Mouse (Mus musculus): ENCODE results near the gene Prkag2. TPM values are rescaled to one million over a fixed set of nuclear protein-coding genes. Genes with fewer than 3 reads are reported as not detected.

Gene Prkag2
- polyA plus RNA-seq, 2 experiments: 3.1 to 4.0 TPM

DNA sequence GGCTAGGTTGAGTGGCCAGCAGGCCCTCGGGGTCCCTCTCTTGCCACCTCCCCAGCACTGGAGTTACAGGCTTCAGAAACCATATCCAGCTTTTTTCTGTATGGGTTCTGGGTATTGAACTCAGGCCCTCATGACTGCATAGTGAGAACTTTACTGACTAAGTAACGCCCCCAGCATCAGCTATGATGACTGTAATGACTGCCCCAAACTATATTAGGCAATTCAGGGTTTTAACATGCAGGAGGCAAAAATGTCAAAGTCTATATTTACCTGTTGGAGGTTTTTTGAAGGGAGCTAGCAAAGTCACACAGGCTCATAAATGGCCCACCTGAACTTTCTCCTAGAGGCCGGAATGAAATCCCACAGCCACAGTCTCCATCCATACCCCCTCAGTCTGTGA is 9.9 kb upstream of the Prkag2 start:
- Histone ChIP-seq H3K4me3 (ENCODE audit: insufficient read depth in 1 of 2, low read depth in 2 of 2, low read length in 2 of 2) (no peak overlapping the region), H3K27ac (no peak overlapping the region), H3K27me3 (ENCODE audit: control insufficient read depth, insufficient read depth, low read length) (no peaks in the 10 kb centered on the region), H3K9ac (replicated peaks) (no peak overlapping the region), H3K4me2 (ENCODE audit: low read depth) (no peak overlapping the region), H3K9me3 (ENCODE audit: control insufficient read depth, low read length) (no peaks in the 10 kb centered on the region), H3K4me1 (replicated peaks; ENCODE audit: control insufficient read depth in 2 of 2, insufficient read depth in 2 of 2, low read length in 1 of 2) (no peaks in the 10 kb centered on the region), H3K36me3 (replicated peaks; ENCODE audit: control insufficient read depth, insufficient read depth, low read depth) (no peaks in the 10 kb centered on the region)
- ATAC-seq (ENCODE audit: insufficient read depth) (no peak), DNase-seq (ENCODE audit: low read depth in 3 of 3, low spot score in 3 of 3) (no peak)
- TF ChIP-seq EP300 (IDR thresholded peaks at IDR 0.05; ENCODE audit: low read depth) (no peak), CTCF (IDR thresholded peaks at IDR 0.05; ENCODE audit: low read depth) (no peak)
- 56% methylated on average over 3 of the region's 3 CpGs for WGBS (ENCODE audit: insufficient replicate concordance)

DNA sequence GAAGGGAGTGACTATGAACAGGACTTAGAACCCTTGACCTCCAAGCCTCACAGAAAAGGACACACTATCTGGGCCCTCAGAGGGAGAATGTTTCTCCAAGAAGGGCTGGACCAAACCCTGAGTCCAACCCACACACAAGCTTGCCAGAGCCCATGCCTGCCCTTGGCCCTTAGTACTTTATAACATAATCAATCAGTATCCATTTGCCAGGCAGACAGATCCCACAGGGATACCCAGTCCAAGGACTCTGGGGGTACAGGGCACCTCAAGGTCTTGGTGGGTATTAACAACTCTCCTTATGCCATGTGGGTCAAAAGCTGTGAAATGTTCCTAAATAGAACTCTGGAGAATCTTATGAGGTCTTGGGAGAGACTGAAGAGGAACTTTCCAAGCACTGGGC is 5.3 kb upstream of the Prkag2 start:
- Histone ChIP-seq H3K4me1 (replicated peaks; ENCODE audit: control insufficient read depth in 2 of 2, insufficient read depth in 2 of 2, low read length in 1 of 2) (peaks cover 0 to 4% of the 10 kb centered on the region in 2 experiments; a peak in 1 of 4 replicates), H3K9me3 (ENCODE audit: control insufficient read depth, low read length) (no peaks in the 10 kb centered on the region), H3K36me3 (replicated peaks; ENCODE audit: control insufficient read depth, insufficient read depth, low read depth) (no peaks in the 10 kb centered on the region), H3K27ac (no peak overlapping the region), H3K9ac (replicated peaks) (no peak overlapping the region), H3K27me3 (ENCODE audit: control insufficient read depth, insufficient read depth, low read length) (peaks cover 3% of the 10 kb centered on the region; the same call in 1 of the 2 replicates), H3K4me2 (ENCODE audit: low read depth) (no peak overlapping the region), H3K4me3 (ENCODE audit: insufficient read depth in 1 of 2, low read depth in 2 of 2, low read length in 2 of 2) (no peak overlapping the region)
- TF ChIP-seq EP300 (IDR thresholded peaks at IDR 0.05; ENCODE audit: low read depth) (no peak), CTCF (IDR thresholded peaks at IDR 0.05; ENCODE audit: low read depth) (no peak)
- DNase-seq (ENCODE audit: low read depth in 3 of 3, low spot score in 3 of 3): no peak
- ATAC-seq (ENCODE audit: insufficient read depth): no peak

DNA sequence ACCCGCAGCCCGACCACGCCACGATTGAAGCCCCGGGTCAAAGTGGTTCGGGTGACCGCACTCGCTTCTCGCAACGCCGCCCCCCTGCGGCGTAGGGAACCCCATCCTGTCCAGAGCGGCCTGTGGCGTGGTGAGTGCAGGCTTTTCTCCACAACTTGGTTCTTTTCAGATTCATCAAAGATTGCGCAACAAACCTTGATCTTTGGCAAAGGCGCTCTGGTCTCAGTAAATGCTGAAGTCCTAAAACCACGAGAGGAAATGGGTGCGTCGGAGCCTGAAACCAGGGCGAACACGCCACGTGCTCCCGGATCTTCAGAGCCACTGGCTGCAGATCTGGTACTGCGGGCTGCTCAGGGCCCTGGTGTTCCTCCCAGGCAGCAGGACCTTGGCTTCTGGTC is 683 bp upstream of the Prkag2 start:
- Histone ChIP-seq H3K4me1 (replicated peaks; ENCODE audit: control insufficient read depth in 2 of 2, insufficient read depth in 2 of 2, low read length in 1 of 2) (peaks cover 0 to 5% of the 10 kb centered on the region in 2 experiments; a peak in 2 of 4 replicates), H3K9me3 (ENCODE audit: control insufficient read depth, low read length) (no peaks in the 10 kb centered on the region), H3K4me2 (ENCODE audit: low read depth) (peak overlapping the region; percentile 65), H3K4me3 (ENCODE audit: insufficient read depth in 1 of 2, low read depth in 2 of 2, low read length in 2 of 2) (peak overlapping the region; percentile 52 to 56), H3K9ac (replicated peaks) (peak overlapping the region; percentile 9; the same call in 1 of the 2 replicates), H3K27me3 (ENCODE audit: control insufficient read depth, insufficient read depth, low read length) (peaks cover 23% of the 10 kb centered on the region), H3K27ac (no peak overlapping the region), H3K36me3 (replicated peaks; ENCODE audit: control insufficient read depth, insufficient read depth, low read depth) (no peaks in the 10 kb centered on the region)
- peak; percentile 15 to 36 (median 29) for DNase-seq (ENCODE audit: low read depth in 3 of 3, low spot score in 3 of 3)
- peak; percentile 61 for ATAC-seq (ENCODE audit: insufficient read depth)
- TF ChIP-seq CTCF (IDR thresholded peaks at IDR 0.05; ENCODE audit: low read depth): peak; percentile 37
- no peak for TF ChIP-seq EP300 (IDR thresholded peaks at IDR 0.05; ENCODE audit: low read depth)
- 1% methylated on average over 25 of the region's 25 CpGs for WGBS (ENCODE audit: insufficient replicate concordance)

DNA sequence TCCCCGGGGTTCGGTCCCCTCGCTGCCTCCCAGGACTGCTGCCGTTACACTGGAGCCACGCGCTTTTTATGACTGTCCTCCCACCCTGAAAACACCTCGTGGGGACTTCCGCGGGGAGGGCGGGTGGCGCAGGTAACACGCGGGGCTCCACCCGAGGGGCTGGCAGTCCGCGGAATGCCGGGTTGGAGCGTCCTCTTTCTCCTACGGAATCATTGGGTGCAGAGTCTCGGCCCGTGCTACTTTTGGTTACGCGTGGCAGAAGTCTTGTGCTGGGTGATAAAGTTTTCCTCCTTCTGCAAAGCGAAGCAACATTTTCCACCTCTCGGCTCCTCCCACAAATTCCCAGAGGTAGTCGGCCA is 306 bp downstream of the Prkag2 start:
- no peaks in the 10 kb centered on the region for H3K9me3 ChIP-seq (ENCODE audit: control insufficient read depth, low read length)
- TF ChIP-seq CTCF (IDR thresholded peaks at IDR 0.05; ENCODE audit: low read depth): no peak
- no peak for TF ChIP-seq EP300 (IDR thresholded peaks at IDR 0.05; ENCODE audit: low read depth)
- DNase-seq (ENCODE audit: low read depth in 3 of 3, low spot score in 3 of 3) (no peak), ATAC-seq (ENCODE audit: insufficient read depth) (no peak)
- H3K27me3 ChIP-seq (ENCODE audit: control insufficient read depth, insufficient read depth, low read length): peaks cover 23% of the 10 kb centered on the region
- no peaks in the 10 kb centered on the region for H3K36me3 ChIP-seq (replicated peaks; ENCODE audit: control insufficient read depth, insufficient read depth, low read depth)
- peaks cover 0 to 5% of the 10 kb centered on the region in 2 experiments; a peak in 2 of 4 replicates for H3K4me1 ChIP-seq (replicated peaks; ENCODE audit: control insufficient read depth in 2 of 2, insufficient read depth in 2 of 2, low read length in 1 of 2)
- H3K4me3 ChIP-seq (ENCODE audit: insufficient read depth in 1 of 2, low read depth in 2 of 2, low read length in 2 of 2): peak overlapping the region; percentile 52 to 56
- under 1% methylated on average over 26 of the region's 26 CpGs for WGBS (ENCODE audit: insufficient replicate concordance)
- H3K4me2 ChIP-seq (ENCODE audit: low read depth): peak overlapping the region; percentile 65
- no peak overlapping the region for H3K9ac ChIP-seq (replicated peaks)
- no peak overlapping the region for H3K27ac ChIP-seq

DNA sequence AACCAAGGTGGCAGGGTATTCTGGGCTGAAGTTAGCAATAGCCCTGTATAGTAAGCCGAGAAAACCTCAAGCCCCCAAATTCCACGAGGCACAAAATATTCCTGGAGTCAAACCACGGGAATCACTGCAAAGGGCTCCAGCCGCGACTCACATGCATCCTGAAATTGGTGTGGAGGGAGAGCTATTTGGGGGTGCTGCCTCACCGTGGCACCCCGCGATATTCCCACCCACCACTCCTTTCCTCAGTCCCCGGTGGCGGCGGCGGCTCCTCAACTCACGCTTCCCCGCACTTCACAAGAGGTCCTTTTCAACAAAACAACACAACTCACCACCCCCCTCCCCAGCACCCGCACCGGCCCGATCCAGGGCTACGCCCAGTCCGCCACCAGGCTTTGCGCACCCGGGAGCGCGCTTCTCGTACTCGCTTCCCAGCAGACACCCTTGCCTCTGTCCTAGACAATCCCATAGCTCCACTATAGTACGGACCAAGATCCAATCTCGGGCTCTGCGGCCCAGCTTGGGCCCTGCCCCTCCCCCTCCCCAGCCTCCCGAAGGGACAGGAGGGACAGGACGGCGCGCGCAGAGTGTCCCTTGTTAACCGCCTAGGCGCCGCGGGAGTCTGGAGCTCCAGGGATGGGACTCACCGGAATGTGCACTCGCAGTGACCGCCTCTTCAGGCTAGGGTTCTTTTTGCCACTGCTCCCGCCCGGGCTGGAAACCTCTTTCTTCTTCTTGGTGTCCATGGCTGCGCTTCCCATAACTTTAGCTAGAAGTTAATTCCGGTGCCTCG is 880 bp downstream of the Prkag2 start:
- H3K27me3 ChIP-seq (ENCODE audit: control insufficient read depth, insufficient read depth, low read length): peaks cover 23% of the 10 kb centered on the region
- H3K4me2 ChIP-seq (ENCODE audit: low read depth): peak overlapping the region; percentile 65
- H3K9me3 ChIP-seq (ENCODE audit: control insufficient read depth, low read length): no peaks in the 10 kb centered on the region
- no peak for DNase-seq (ENCODE audit: low read depth in 3 of 3, low spot score in 3 of 3)
- ATAC-seq (ENCODE audit: insufficient read depth): peak; percentile 41; the same call in 1 of the 2 replicates
- TF ChIP-seq EP300 (IDR thresholded peaks at IDR 0.05; ENCODE audit: low read depth): no peak
- TF ChIP-seq CTCF (IDR thresholded peaks at IDR 0.05; ENCODE audit: low read depth): no peak
- no peak overlapping the region for H3K9ac ChIP-seq (replicated peaks)
- H3K4me1 ChIP-seq (replicated peaks; ENCODE audit: control insufficient read depth in 2 of 2, insufficient read depth in 2 of 2, low read length in 1 of 2): peaks cover 0 to 5% of the 10 kb centered on the region in 2 experiments; a peak in 2 of 4 replicates
- no peaks in the 10 kb centered on the region for H3K36me3 ChIP-seq (replicated peaks; ENCODE audit: control insufficient read depth, insufficient read depth, low read depth)
- 1% methylated on average over 45 of the region's 45 CpGs for WGBS (ENCODE audit: insufficient replicate concordance)
- H3K4me3 ChIP-seq (ENCODE audit: insufficient read depth in 1 of 2, low read depth in 2 of 2, low read length in 2 of 2): peak overlapping the region; percentile 52 to 56
- no peak overlapping the region for H3K27ac ChIP-seq
